Mouse (Mus musculus) forebrain, embryonic 11.5 days (tissue): ENCODE results near the gene Lrmp. TPM values are rescaled to one million over a fixed set of nuclear protein-coding genes. Genes with fewer than 3 reads are reported as not detected.

Source experiments
- ATAC-seq: fragments of 200-750 bp; cut with Nextera tagmentation; replicated peaks from 2 replicates; pipeline ENCODE4 v1.8.0; 2017; ENCODE audit warnings: moderate TSS enrichment; ENCODE audit not compliant: low FRiP score
- DNase-seq: peaks from one replicate; pipeline ENCODE4 v3.0.0-alpha.2; 2017; ENCODE audit warnings: low spot score
- H3K27ac ChIP-seq: fragments of 300-500 bp; sonication (generic); 2 replicates; pipeline ENCODE4 v1.5.1; 2014; ENCODE audit warnings: low read depth, low read length
- H3K27me3 ChIP-seq: fragments of 300-500 bp; sonication (generic); 2 replicates; pipeline ENCODE4 v1.6.1; 2014; ENCODE audit warnings: mild to moderate bottlenecking, low read length, mixed read lengths; ENCODE audit not compliant: control insufficient read depth, insufficient read depth
- H3K36me3 ChIP-seq: fragments of 300-500 bp; sonication (generic); 2 replicates; pipeline ENCODE4 v1.6.1; 2014; ENCODE audit warnings: mild to moderate bottlenecking, low read length, moderate library complexity, mixed read lengths; ENCODE audit not compliant: control insufficient read depth, insufficient read depth
- H3K4me1 ChIP-seq: fragments of 300-500 bp; sonication (generic); replicated peaks from 2 replicates; pipeline ENCODE4 v1.6.1; 2014; ENCODE audit warnings: low read length, mixed read lengths; ENCODE audit not compliant: control insufficient read depth, insufficient read depth
- H3K4me2 ChIP-seq: fragments of 300-500 bp; sonication (generic); 2 replicates; pipeline ENCODE4 v1.6.1; 2014; ENCODE audit warnings: low read depth, mild to moderate bottlenecking, low read length, moderate library complexity, mixed read lengths; ENCODE audit not compliant: severe bottlenecking
- H3K4me3 ChIP-seq: fragments of 300-500 bp; sonication (generic); 2 replicates; pipeline ENCODE4 v1.5.1; 2014; ENCODE audit warnings: low read depth, low read length
- H3K9ac ChIP-seq: fragments of 300-500 bp; sonication (generic); 2 replicates; pipeline ENCODE4 v1.6.1; 2014; ENCODE audit warnings: low read length
- H3K9me3 ChIP-seq: fragments of 300-500 bp; sonication (generic); 2 replicates; pipeline ENCODE4 v1.6.1; 2016; ENCODE audit warnings: low read length, mixed read lengths; ENCODE audit not compliant: control insufficient read depth
- WGBS: fragments of 180-500 bp; shearing (Covaris S2); extraction: QIAGEN DNeasy Blood & Tissue Kit; methylation state at CpG from one replicate; pipeline ENCODE4 v1.1.7; 2014; 5-methylcytosine and 5-hydroxymethylcytosine counted together
- polyA plus RNA-seq: library from polyadenylated mRNA; unstranded; fragments of >200 nt; fragmentation: Nextera tagmentation; extraction: Ambion mirVana; gene quantifications from 2 replicates; pipeline ENCODE4 v1.2.1, GENCODE M21; 2014

The Lrmp gene
- polyA plus RNA-seq, 1 experiment from 2014 or later, result 2.1 TPM

- no peaks in the 10 kb centered on the region for H3K9me3 ChIP-seq
- H3K27me3 ChIP-seq, result no peaks in the 10 kb centered on the region
- ATAC-seq (peak; percentile 60; the same call in 1 of the 2 replicates), DNase-seq (no peak)
- no peaks in the 10 kb centered on the region for H3K36me3 ChIP-seq
- H3K27ac ChIP-seq, result no peak overlapping the region
- peak overlapping the region; percentile 44 for H3K4me2 ChIP-seq
- peak overlapping the region; percentile 16; the same call in 1 of the 2 replicates for H3K4me3 ChIP-seq
- WGBS, result 65% methylated on average over 27 of the region's 27 CpGs
- no peaks in the 10 kb centered on the region for H3K4me1 ChIP-seq
- H3K9ac ChIP-seq, result no peak overlapping the region
Measured at GRCm38 (mm10) chr6:145187093-145188088, 71.9 kb downstream of the Lrmp start.

GRCm38 (mm10) chr6:145193038-145193437, 77.6 kb downstream of the Lrmp start:
- ATAC-seq (no peak), DNase-seq (peak; percentile 27)
- Histone ChIP-seq H3K36me3 (no peaks in the 10 kb centered on the region), H3K4me1 (no peaks in the 10 kb centered on the region), H3K9ac (no peak overlapping the region), H3K9me3 (no peaks in the 10 kb centered on the region), H3K27me3 (no peaks in the 10 kb centered on the region), H3K4me3 (no peak overlapping the region), H3K27ac (no peak overlapping the region), H3K4me2 (no peak overlapping the region)
- WGBS, result 85% methylated on average over 3 of the region's 3 CpGs

- Histone ChIP-seq H3K36me3 (no peaks in the 10 kb centered on the region), H3K4me3 (no peak overlapping the region), H3K4me1 (no peaks in the 10 kb centered on the region), H3K27me3 (no peaks in the 10 kb centered on the region), H3K9ac (no peak overlapping the region), H3K9me3 (no peaks in the 10 kb centered on the region), H3K4me2 (no peak overlapping the region), H3K27ac (no peak overlapping the region)
- 85% methylated on average over 11 of the region's 11 CpGs for WGBS
- DNase-seq (peak; percentile 33), ATAC-seq (no peak)
Measured at GRCm38 (mm10) chr6:145193446-145193845, 78.0 kb downstream of the Lrmp start.

- Histone ChIP-seq H3K36me3 (no peaks in the 10 kb centered on the region), H3K4me3 (no peak overlapping the region), H3K9ac (no peak overlapping the region), H3K27ac (no peak overlapping the region), H3K9me3 (no peaks in the 10 kb centered on the region), H3K4me1 (no peaks in the 10 kb centered on the region), H3K4me2 (no peak overlapping the region), H3K27me3 (no peaks in the 10 kb centered on the region)
- WGBS, result 93% methylated on average over 8 of the region's 8 CpGs
- peak; percentile 27 for DNase-seq
- no peak for ATAC-seq
Measured at GRCm38 (mm10) chr6:145197949-145198686, 82.7 kb downstream of the Lrmp start.

- H3K9ac ChIP-seq, result no peak overlapping the region
- no peaks in the 10 kb centered on the region for H3K36me3 ChIP-seq
- no peak overlapping the region for H3K4me3 ChIP-seq
- H3K27ac ChIP-seq, result no peak overlapping the region
- H3K27me3 ChIP-seq, result no peaks in the 10 kb centered on the region
- no peak for DNase-seq
- no peak for ATAC-seq
- no peaks in the 10 kb centered on the region for H3K9me3 ChIP-seq
- no peak overlapping the region for H3K4me2 ChIP-seq
- H3K4me1 ChIP-seq, result no peaks in the 10 kb centered on the region
- 89% methylated on average over 13 of the region's 13 CpGs for WGBS
Measured at GRCm38 (mm10) chr6:145202432-145203125, 87.1 kb downstream of the Lrmp start.

GRCm38 (mm10) chr6:145204440-145204839, 89.0 kb downstream of the Lrmp start:
- WGBS, result 88% methylated on average over 6 of the region's 6 CpGs
- Histone ChIP-seq H3K4me1 (no peaks in the 10 kb centered on the region), H3K27me3 (no peaks in the 10 kb centered on the region), H3K9me3 (no peaks in the 10 kb centered on the region), H3K9ac (no peak overlapping the region), H3K27ac (no peak overlapping the region), H3K4me2 (no peak overlapping the region), H3K4me3 (no peak overlapping the region), H3K36me3 (no peaks in the 10 kb centered on the region)
- ATAC-seq (no peak), DNase-seq (no peak)

- H3K27me3 ChIP-seq, result no peaks in the 10 kb centered on the region
- no peak overlapping the region for H3K4me2 ChIP-seq
- no peak overlapping the region for H3K27ac ChIP-seq
- H3K9ac ChIP-seq, result no peak overlapping the region
- no peaks in the 10 kb centered on the region for H3K9me3 ChIP-seq
- no peak overlapping the region for H3K4me3 ChIP-seq
- no peaks in the 10 kb centered on the region for H3K36me3 ChIP-seq
- WGBS, result 75% methylated on average over 10 of the region's 10 CpGs
- no peak for ATAC-seq
- no peak for DNase-seq
- H3K4me1 ChIP-seq, result no peaks in the 10 kb centered on the region
Measured at GRCm38 (mm10) chr6:145205142-145205541, 89.7 kb downstream of the Lrmp start.

- Histone ChIP-seq H3K9me3 (no peaks in the 10 kb centered on the region), H3K4me2 (peak overlapping the region; percentile 69), H3K4me3 (peak overlapping the region; percentile 57), H3K27me3 (no peaks in the 10 kb centered on the region), H3K9ac (no peak overlapping the region; the same call in 1 of the 2 replicates), H3K4me1 (peaks cover 6% of the 10 kb centered on the region; the same call in 1 of the 2 replicates), H3K27ac (no peak overlapping the region), H3K36me3 (no peaks in the 10 kb centered on the region)
- ATAC-seq (no peak), DNase-seq (no peak)
- whole genome bisulfite sequencing, result 45% methylated on average over 8 of the region's 8 CpGs
Measured at GRCm38 (mm10) chr6:145210056-145210680, 94.7 kb downstream of the Lrmp start.
